Mouse (Mus musculus): ENCODE measurements around the gene Tma16. TPM values are rescaled to one million over a fixed set of nuclear protein-coding genes. Genes with fewer than 3 reads are reported as not detected.

Gene Tma16
- polyA plus RNA-seq, 1 experiment from 2014 or later = 12.2 TPM

Other genes with a start within 250 kb of the Tma16 start
- gene Tktl2, start 25.2 kb upstream of the Tma16 start, polyA plus RNA-seq (2015; fragmentation: Nextera tagmentation; extraction: Ambion mirVana) = not detected in 2 replicates
- 0.09 TPM in 1 of 2 replicates, not detected in the other for gene Npy5r, start 201.6 kb upstream of the Tma16 start, polyA plus RNA-seq (2015; fragmentation: Nextera tagmentation; extraction: Ambion mirVana)
- gene Npy1r, start 210.7 kb upstream of the Tma16 start, polyA plus RNA-seq (2015; fragmentation: Nextera tagmentation; extraction: Ambion mirVana) = 1.8 and 1.9 TPM in 2 replicates

Measured in stomach, embryonic 15.5 days (tissue).